Mouse (Mus musculus) embryonic facial prominence, embryonic 11.5 days (tissue): Measurements from ENCODE around the gene Pde11a. TPM values are rescaled to one million over a fixed set of nuclear protein-coding genes. Genes with fewer than 3 reads are reported as not detected.
A peak's percentile ranks its signal among the peaks of the same experiment; 100 is the strongest.

Experiments used
- ATAC-seq: fragments of 200-750 bp; cut with Nextera tagmentation; replicated peaks from 2 replicates; pipeline ENCODE4 v1.8.0; 2017; ENCODE audit warnings: low read depth; ENCODE audit not compliant: insufficient number of reproducible peaks, low FRiP score, low TSS enrichment
- DNase-seq: peaks from one replicate; pipeline ENCODE4 v3.0.0-alpha.2; 2015; ENCODE audit warnings: low spot score
- H3K27ac ChIP-seq: fragments of 300-500 bp; sonication (generic); replicated peaks from 2 replicates; pipeline ENCODE4 v1.5.1; 2014; ENCODE audit warnings: mild to moderate bottlenecking, low read depth, low read length, control low read depth
- H3K27me3 ChIP-seq: fragments of 300-500 bp; sonication (generic); 2 replicates; pipeline ENCODE4 v1.6.1; 2014; ENCODE audit warnings: mild to moderate bottlenecking, low read length, moderate library complexity, mixed read lengths; ENCODE audit not compliant: control insufficient read depth, insufficient read depth
- H3K36me3 ChIP-seq: fragments of 300-500 bp; sonication (generic); replicated peaks from 2 replicates; pipeline ENCODE4 v1.6.1; 2014; ENCODE audit warnings: low read depth, mild to moderate bottlenecking, low read length, moderate library complexity, mixed read lengths; ENCODE audit not compliant: control insufficient read depth, insufficient read depth
- H3K4me1 ChIP-seq: fragments of 300-500 bp; sonication (generic); 2 replicates; pipeline ENCODE4 v1.6.1; 2014; ENCODE audit warnings: low read length, mixed read lengths; ENCODE audit not compliant: control insufficient read depth, insufficient read depth
- H3K4me2 ChIP-seq: fragments of 300-500 bp; sonication (generic); 2 replicates; pipeline ENCODE4 v1.6.1; 2014; ENCODE audit warnings: low read depth, mild to moderate bottlenecking, control low read depth, low read length, moderate library complexity
- H3K4me3 ChIP-seq: fragments of 300-500 bp; sonication (generic); 2 replicates; pipeline ENCODE4 v1.5.1; 2014; ENCODE audit warnings: low read depth, low read length, control low read depth
- H3K9ac ChIP-seq: fragments of 300-500 bp; sonication (generic); replicated peaks from 2 replicates; pipeline ENCODE4 v1.6.1; 2014; ENCODE audit warnings: mild to moderate bottlenecking, control low read depth, low read length
- H3K9me3 ChIP-seq: fragments of 300-500 bp; sonication (generic); replicated peaks from 2 replicates; pipeline ENCODE4 v1.6.1; 2016; ENCODE audit warnings: mild to moderate bottlenecking, low read length, inconsistent platforms, mixed read lengths; ENCODE audit not compliant: control insufficient read depth
- WGBS: fragments of 180-500 bp; shearing (Covaris S2); extraction: QIAGEN DNeasy Blood & Tissue Kit; methylation state at CpG from one replicate; pipeline ENCODE4 v1.1.7; 2014; 5-methylcytosine and 5-hydroxymethylcytosine counted together
- polyA plus RNA-seq: library from polyadenylated mRNA; unstranded; fragments of >200 nt; fragmentation: Nextera tagmentation; extraction: Ambion mirVana; gene quantifications from 2 replicates; pipeline ENCODE4 v1.2.1, GENCODE M21; 2014

Pde11a gene
- polyA plus RNA-seq: 0.13 and 0.28 TPM in 2 replicates

DNA sequence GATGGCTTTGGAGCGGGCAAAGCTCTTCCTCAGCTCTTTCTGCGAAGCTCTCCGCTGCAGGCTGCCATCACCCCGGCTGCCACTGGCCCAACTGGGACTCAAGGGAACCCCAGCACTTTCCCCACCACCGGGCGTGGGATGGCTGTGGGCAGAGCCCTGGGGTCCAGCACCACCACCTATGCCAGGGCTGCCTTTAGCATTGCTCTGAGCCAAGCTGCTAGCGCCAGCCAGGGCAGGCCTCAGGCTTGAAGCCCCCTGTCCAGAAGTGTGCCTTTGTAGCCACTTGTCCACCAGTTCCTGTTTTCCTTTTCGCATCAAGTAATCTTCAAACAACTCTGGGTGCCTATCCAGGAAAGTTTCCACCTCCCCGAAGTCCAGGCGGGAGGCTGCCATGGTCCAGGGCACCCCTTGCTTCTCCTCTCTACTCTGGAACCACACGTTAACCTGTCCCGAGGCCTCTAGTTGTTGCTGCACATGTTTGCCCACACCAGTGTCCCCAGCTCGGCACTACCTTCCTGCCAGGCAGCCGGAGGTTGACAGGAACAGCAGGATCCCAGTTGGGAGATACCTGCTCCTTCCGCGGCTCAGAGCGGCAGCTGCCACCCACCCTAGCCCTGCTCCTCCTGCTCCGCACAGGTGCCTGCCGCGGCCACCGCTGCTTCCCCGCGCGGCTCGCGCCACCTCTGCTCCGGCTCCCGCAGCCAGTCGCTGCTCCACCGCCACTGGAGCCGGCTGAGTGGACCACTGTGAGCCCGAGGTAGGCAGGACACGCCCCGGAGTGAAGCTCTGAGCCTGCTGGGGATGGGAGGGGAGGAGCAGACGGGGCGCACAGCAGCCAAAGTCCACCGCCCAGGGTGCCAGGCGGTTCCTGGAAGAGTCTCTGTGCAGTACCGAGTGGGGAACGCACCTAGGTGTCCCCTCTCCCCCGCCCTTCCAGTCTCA lies at the start of gene Pde11a:
Gene Pde11a, minus strand, starts transcription at position 560 of the 942 bp plus-strand sequence.
- H3K4me1 ChIP-seq: no peaks in the 10 kb centered on the region
- H3K4me2 ChIP-seq: peak within 1 kb of the TSS; percentile 75
- 17% methylated on average over 38 of the region's 41 CpGs for WGBS
- H3K27me3 ChIP-seq: peaks cover 7% of the 10 kb centered on the region
- no peak within 1 kb of the TSS for H3K27ac ChIP-seq
- peak within 1 kb of the TSS; percentile 1 for H3K9ac ChIP-seq
- DNase-seq: peak; percentile 53
- peak within 1 kb of the TSS; percentile 33 for H3K4me3 ChIP-seq
- ATAC-seq: peak; percentile 77
- H3K9me3 ChIP-seq: no peaks in the 10 kb centered on the region
- H3K36me3 ChIP-seq: no peaks in the 10 kb centered on the region

DNA sequence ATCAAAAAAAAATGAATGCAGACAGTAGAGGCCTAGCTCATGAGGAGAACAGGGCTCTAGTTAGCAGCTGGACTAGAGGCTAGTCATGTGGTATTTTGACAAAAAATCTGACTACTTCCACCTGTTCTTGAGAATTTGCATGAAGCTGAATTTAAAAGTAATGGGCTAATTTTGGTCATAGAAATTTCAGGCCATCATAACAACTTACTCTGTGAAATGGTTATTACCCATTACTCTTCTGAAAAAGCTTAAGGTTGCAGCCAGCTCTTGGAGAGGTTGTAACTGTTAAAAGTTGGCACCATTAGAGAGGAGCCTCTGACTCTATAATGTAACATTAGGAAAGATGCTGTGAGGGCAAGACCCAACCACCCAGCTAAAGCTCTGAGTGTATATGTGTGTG lies 48.0 kb upstream of the Pde11a start:
- ATAC-seq (no peak), DNase-seq (no peak)
- H3K4me3 ChIP-seq: no peak overlapping the region
- H3K9ac ChIP-seq: no peak overlapping the region
- H3K27ac ChIP-seq: no peak overlapping the region
- H3K4me1 ChIP-seq: no peaks in the 10 kb centered on the region
- no peaks in the 10 kb centered on the region for H3K9me3 ChIP-seq
- H3K4me2 ChIP-seq: no peak overlapping the region
- H3K27me3 ChIP-seq: no peaks in the 10 kb centered on the region
- H3K36me3 ChIP-seq: no peaks in the 10 kb centered on the region; the same call in 1 of the 2 replicates

DNA sequence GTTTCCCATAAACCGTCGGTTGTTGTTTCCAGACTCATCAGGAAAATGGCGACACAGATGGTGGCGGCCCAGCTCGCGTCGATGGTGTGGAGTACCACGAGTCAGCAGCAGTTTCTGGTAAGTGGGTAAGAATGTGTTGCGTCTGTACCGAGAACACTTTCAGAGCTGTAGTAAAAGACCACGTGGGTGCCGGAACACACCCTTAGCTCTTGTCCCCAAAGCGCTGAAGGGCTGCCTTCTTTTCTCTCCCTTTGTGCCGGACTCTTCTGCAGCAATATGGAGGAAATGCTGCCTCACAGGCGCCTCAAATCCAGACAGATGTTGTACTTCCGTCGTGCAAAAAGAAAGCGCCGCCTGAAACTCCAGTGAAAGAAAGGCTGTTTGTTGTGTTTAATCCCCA lies 40.1 kb upstream of the Pde11a start:
- no peaks in the 10 kb centered on the region for H3K4me1 ChIP-seq
- DNase-seq (no peak), ATAC-seq (no peak)
- peaks cover 4% of the 10 kb centered on the region for H3K36me3 ChIP-seq
- H3K27me3 ChIP-seq: no peaks in the 10 kb centered on the region
- no peak overlapping the region for H3K4me2 ChIP-seq
- no peak overlapping the region for H3K4me3 ChIP-seq
- H3K9me3 ChIP-seq: no peaks in the 10 kb centered on the region
- 93% methylated on average over 19 of the region's 19 CpGs for WGBS
- H3K9ac ChIP-seq: no peak overlapping the region
- H3K27ac ChIP-seq: no peak overlapping the region

DNA sequence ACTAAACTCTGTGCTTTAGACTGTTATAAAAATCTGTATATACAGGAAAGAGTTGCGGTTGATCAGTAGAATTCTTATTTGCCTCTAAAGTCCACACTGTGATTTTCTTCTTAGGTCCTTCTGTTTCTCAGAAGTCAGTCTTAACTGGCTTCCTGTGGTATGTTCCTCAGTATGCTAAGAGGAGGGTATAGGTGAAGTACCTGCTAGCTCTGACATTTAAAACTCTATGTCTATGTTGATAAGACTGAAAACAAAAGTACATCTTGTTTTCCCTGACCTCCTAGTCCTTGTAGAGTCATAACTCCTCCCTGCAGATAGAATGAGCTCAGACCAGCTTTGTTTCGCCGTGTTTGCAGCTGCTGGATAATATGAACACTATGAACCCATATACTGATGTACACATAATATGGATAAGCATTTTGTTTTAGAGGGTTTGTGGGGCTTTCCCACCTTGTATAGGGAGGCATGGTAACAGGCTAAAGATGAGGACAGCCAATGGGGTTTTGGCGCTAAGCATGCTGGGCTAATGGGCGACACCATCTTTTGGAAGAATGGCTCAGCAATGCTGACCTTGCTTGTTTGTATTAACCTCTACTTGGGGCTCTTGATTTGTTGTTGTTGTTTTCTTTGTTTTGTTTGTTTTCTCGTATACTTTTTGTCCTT lies 36.1 kb upstream of the Pde11a start:
- peaks cover 4% of the 10 kb centered on the region for H3K36me3 ChIP-seq
- 93% methylated on average over 6 of the region's 6 CpGs for WGBS
- DNase-seq: no peak
- H3K4me1 ChIP-seq: no peaks in the 10 kb centered on the region
- no peak overlapping the region for H3K27ac ChIP-seq
- no peak overlapping the region for H3K9ac ChIP-seq
- H3K4me2 ChIP-seq: no peak overlapping the region
- no peak for ATAC-seq
- no peak overlapping the region for H3K4me3 ChIP-seq
- H3K27me3 ChIP-seq: no peaks in the 10 kb centered on the region
- H3K9me3 ChIP-seq: no peaks in the 10 kb centered on the region

DNA sequence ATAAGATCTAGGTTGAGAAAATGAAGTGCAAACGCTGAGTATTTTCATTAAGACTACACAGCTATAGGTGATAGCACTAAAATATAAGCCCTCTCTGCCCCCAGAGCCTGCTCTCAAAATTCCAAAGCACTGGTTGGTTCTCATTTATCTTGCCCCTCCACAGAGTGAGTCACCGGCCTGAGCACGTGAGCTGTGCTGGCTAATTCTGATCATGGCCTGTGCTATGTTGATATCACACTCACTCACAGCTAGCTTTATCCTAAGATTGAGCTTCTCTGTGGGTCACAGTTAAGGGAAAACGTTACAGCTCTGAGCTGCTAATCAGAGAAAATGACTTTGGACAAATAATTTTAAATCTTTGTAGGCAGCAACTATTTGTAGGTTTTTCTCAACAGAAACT lies 33.7 kb upstream of the Pde11a start:
- Histone ChIP-seq H3K4me3 (no peak overlapping the region), H3K9ac (no peak overlapping the region), H3K4me2 (no peak overlapping the region), H3K9me3 (no peaks in the 10 kb centered on the region), H3K27ac (no peak overlapping the region), H3K36me3 (no peaks in the 10 kb centered on the region; the same call in 1 of the 2 replicates), H3K27me3 (no peaks in the 10 kb centered on the region), H3K4me1 (no peaks in the 10 kb centered on the region)
- 87% methylated on average over 4 of the region's 4 CpGs for WGBS
- ATAC-seq: no peak
- no peak for DNase-seq

DNA sequence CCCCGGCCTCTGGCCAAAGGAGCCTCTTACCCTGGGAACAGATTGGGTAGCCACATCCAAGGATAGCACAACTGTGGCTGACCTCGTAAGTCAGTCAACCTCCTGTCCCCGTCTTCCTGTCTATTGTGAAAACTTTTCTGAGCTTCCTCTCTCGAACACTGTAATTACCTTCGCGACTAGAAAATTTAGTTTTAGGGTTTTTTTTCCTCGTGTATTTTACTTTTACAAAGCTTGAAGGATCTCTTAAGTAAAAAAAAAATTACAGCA lies 32.0 kb upstream of the Pde11a start:
- no peak overlapping the region for H3K27ac ChIP-seq
- H3K4me2 ChIP-seq: peak overlapping the region; percentile 86
- peak overlapping the region; percentile 85 for H3K4me3 ChIP-seq
- 4% methylated on average over 7 of the region's 7 CpGs for WGBS
- no peaks in the 10 kb centered on the region; the same call in 1 of the 2 replicates for H3K36me3 ChIP-seq
- no peaks in the 10 kb centered on the region for H3K4me1 ChIP-seq
- ATAC-seq (no peak), DNase-seq (no peak)
- no peaks in the 10 kb centered on the region for H3K27me3 ChIP-seq
- no peaks in the 10 kb centered on the region for H3K9me3 ChIP-seq
- peak overlapping the region; percentile 88 for H3K9ac ChIP-seq

- no peaks in the 10 kb centered on the region for H3K9me3 ChIP-seq
- no peak within 1 kb of the TSS for H3K27ac ChIP-seq
- H3K4me2 ChIP-seq: peak within 1 kb of the TSS; percentile 86
- peak within 1 kb of the TSS; percentile 85 for H3K4me3 ChIP-seq
- DNase-seq (peak; percentile 94), ATAC-seq (peak; percentile 82)
- H3K9ac ChIP-seq: peak within 1 kb of the TSS; percentile 88
- WGBS: under 1% methylated on average over 61 of the region's 61 CpGs
- H3K36me3 ChIP-seq: no peaks in the 10 kb centered on the region; the same call in 1 of the 2 replicates
- no peaks in the 10 kb centered on the region for H3K27me3 ChIP-seq
- no peaks in the 10 kb centered on the region for H3K4me1 ChIP-seq
Observed at GRCm38 (mm10) chr2:76369821-76370655, 31.5 kb upstream of the Pde11a start, which contains the start of gene Rbm45. Gene Rbm45 (plus strand): TSS chr2:76369984.
